ENCODE assay signal across 11 mouse cellular contexts in genomic region chr1:180334541-180334940, GRCm38 (mm10). TPM values are rescaled to one million over a fixed set of nuclear protein-coding genes. Genes with fewer than 3 reads are reported as not detected.
DNase-seq lines count a peak whose midpoint lies in the region; ATAC-seq and TF ChIP-seq lines count a peak whose summit lies in the region.
"Had no signal": no experiment of that assay in that cellular context is flagged by ENCODE, and none has a peak within 500 bp of the region (broad histone marks: within the 10 kb centered on the region; RNA-seq: fewer than 3 reads in every experiment).

No protein-coding gene starts in this region.

- no peak overlapping the region for H3K9ac ChIP-seq in heart, postnatal 0 days (replicated peaks; ENCODE audit: low read depth, low read length)
- no peak overlapping the region for H3K9ac ChIP-seq in midbrain, embryonic 13.5 days (replicated peaks)
- H3K9ac ChIP-seq in midbrain, embryonic 15.5 days = no peak overlapping the region
- H3K9ac ChIP-seq in intestine, postnatal 0 days (ENCODE audit: low read depth, low read length) = no peak overlapping the region
- no peak overlapping the region for H3K9ac ChIP-seq in stomach, embryonic 15.5 days
- no peak overlapping the region for H3K9ac ChIP-seq in forebrain, embryonic 14.5 days (ENCODE audit: low read length)

- H3K4me2 ChIP-seq in heart, postnatal 0 days (ENCODE audit: low read depth, low read length) = peak overlapping the region; percentile 89
- H3K4me2 ChIP-seq in midbrain, embryonic 13.5 days (replicated peaks) = peak overlapping the region; percentile 5; the same call in 1 of the 2 replicates
- no peak overlapping the region for H3K4me2 ChIP-seq in midbrain, embryonic 15.5 days
- peak overlapping the region; percentile 94 for H3K4me2 ChIP-seq in intestine, postnatal 0 days (replicated peaks; ENCODE audit: low read depth)
- peak overlapping the region; percentile 97 for H3K4me2 ChIP-seq in stomach, embryonic 15.5 days
- no peak overlapping the region for H3K4me2 ChIP-seq in forebrain, embryonic 14.5 days (ENCODE audit: low read length)
- H3K4me2 ChIP-seq: midbrain, embryonic 11.5 days had no signal

- H3K27me3 ChIP-seq in heart, postnatal 0 days (ENCODE audit: control insufficient read depth, insufficient read depth, low read length) = 0 out of 2 replicates have a peak, but pooled peaks cover 10% of the 10 kb centered on the region
- H3K27me3 ChIP-seq in midbrain, embryonic 13.5 days = peaks cover 31% of the 10 kb centered on the region
- peaks cover 14% of the 10 kb centered on the region for H3K27me3 ChIP-seq in midbrain, embryonic 15.5 days (replicated peaks)
- no peaks in the 10 kb centered on the region for H3K27me3 ChIP-seq in intestine, postnatal 0 days (replicated peaks; ENCODE audit: control insufficient read depth, insufficient read depth, low read length)
- no peaks in the 10 kb centered on the region for H3K27me3 ChIP-seq in stomach, embryonic 15.5 days (replicated peaks)
- H3K27me3 ChIP-seq in forebrain, embryonic 14.5 days (replicated peaks; ENCODE audit: control insufficient read depth, insufficient read depth, low read length) = peaks cover 9% of the 10 kb centered on the region

- H3K36me3 ChIP-seq in heart, postnatal 0 days (replicated peaks; ENCODE audit: control insufficient read depth, insufficient read depth, low read length) = peaks cover 33% of the 10 kb centered on the region
- no peaks in the 10 kb centered on the region for H3K36me3 ChIP-seq in midbrain, embryonic 13.5 days
- no peaks in the 10 kb centered on the region for H3K36me3 ChIP-seq in midbrain, embryonic 15.5 days (replicated peaks)
- H3K36me3 ChIP-seq in intestine, postnatal 0 days (ENCODE audit: control insufficient read depth, insufficient read depth) = 0 out of 2 replicates have a peak, but pooled peaks cover 14% of the 10 kb centered on the region
- H3K36me3 ChIP-seq in stomach, embryonic 15.5 days = 0 out of 2 replicates have a peak, but pooled peaks cover 2% of the 10 kb centered on the region
- no peaks in the 10 kb centered on the region for H3K36me3 ChIP-seq in forebrain, embryonic 14.5 days (ENCODE audit: control insufficient read depth, insufficient read depth, low read length)

- TF ChIP-seq CTCF in heart, postnatal 0 days (IDR thresholded peaks at IDR 0.05; ENCODE audit: low read depth) = no peak
- TF ChIP-seq CTCF in intestine, postnatal 0 days (IDR thresholded peaks at IDR 0.05; ENCODE audit: low read depth) = no peak

- H3K4me3 ChIP-seq in heart, postnatal 0 days (ENCODE audit: low read depth, low read length) = peak overlapping the region; percentile 74
- no peak overlapping the region for H3K4me3 ChIP-seq in midbrain, embryonic 13.5 days (replicated peaks)
- H3K4me3 ChIP-seq in midbrain, embryonic 15.5 days = no peak overlapping the region
- H3K4me3 ChIP-seq in intestine, postnatal 0 days (ENCODE audit: low read depth, low read length) = no peak overlapping the region
- no peak overlapping the region for H3K4me3 ChIP-seq in stomach, embryonic 15.5 days (replicated peaks)
- no peak overlapping the region for H3K4me3 ChIP-seq in forebrain, embryonic 14.5 days (ENCODE audit: low read depth, low read length)

- DNase-seq in heart, postnatal 0 days (ENCODE audit: low spot score) = no peak
- no peak for DNase-seq in heart, postnatal 14 days
- DNase-seq in forebrain, embryonic 14.5 days (ENCODE audit: low spot score) = no peak
- DNase-seq in yolk sac, embryonic 10.5 days (ENCODE audit: low spot score) = no peak
- DNase-seq: right cerebral cortex, postnatal 25 days; thymus, postnatal 25 days had no signal

- 59% methylated on average over 6 of the region's 6 CpGs for WGBS in heart, postnatal 0 days
- WGBS in midbrain, embryonic 13.5 days = 83% methylated on average over 6 of the region's 6 CpGs
- 86% methylated on average over 6 of the region's 6 CpGs for WGBS in midbrain, embryonic 15.5 days
- 81% methylated on average over 6 of the region's 6 CpGs for WGBS in intestine, postnatal 0 days
- WGBS in stomach, embryonic 15.5 days = 75% methylated on average over 6 of the region's 6 CpGs
- WGBS in forebrain, embryonic 14.5 days = 90% methylated on average over 6 of the region's 6 CpGs

- no peak for TF ChIP-seq EP300 in heart, postnatal 0 days (IDR thresholded peaks at IDR 0.05; ENCODE audit: low read depth)

- peaks cover 26% of the 10 kb centered on the region for H3K4me1 ChIP-seq in heart, postnatal 0 days (ENCODE audit: control insufficient read depth, insufficient read depth)
- peaks cover 37% of the 10 kb centered on the region for H3K4me1 ChIP-seq in midbrain, embryonic 13.5 days (replicated peaks)
- H3K4me1 ChIP-seq in midbrain, embryonic 15.5 days = peaks cover 38% of the 10 kb centered on the region
- peaks cover 8% of the 10 kb centered on the region for H3K4me1 ChIP-seq in intestine, postnatal 0 days (replicated peaks; ENCODE audit: control insufficient read depth, insufficient read depth, low read length)
- peaks cover 42% of the 10 kb centered on the region for H3K4me1 ChIP-seq in stomach, embryonic 15.5 days
- H3K4me1 ChIP-seq in forebrain, embryonic 14.5 days (ENCODE audit: control insufficient read depth, insufficient read depth, low read length) = peaks cover 6% of the 10 kb centered on the region

- no peaks in the 10 kb centered on the region for H3K9me3 ChIP-seq in heart, postnatal 0 days (replicated peaks; ENCODE audit: control insufficient read depth, low read length)
- H3K9me3 ChIP-seq in midbrain, embryonic 13.5 days = no peaks in the 10 kb centered on the region
- H3K9me3 ChIP-seq in midbrain, embryonic 15.5 days = no peaks in the 10 kb centered on the region
- H3K9me3 ChIP-seq in intestine, postnatal 0 days (ENCODE audit: control insufficient read depth) = no peaks in the 10 kb centered on the region
- H3K9me3 ChIP-seq in stomach, embryonic 15.5 days = no peaks in the 10 kb centered on the region
- H3K9me3 ChIP-seq in forebrain, embryonic 14.5 days (replicated peaks; ENCODE audit: control insufficient read depth, low read length) = no peaks in the 10 kb centered on the region

- intact Hi-C loops in heart, postnatal 14 days (cut with DNase I) = loop anchor here (5.0 kb wide), 2 partner anchors 33 to 88 kb away; no protein-coding TSS in a partner anchor

- H3K27ac ChIP-seq in heart, postnatal 0 days (ENCODE audit: low read depth) = no peak overlapping the region
- no peak overlapping the region for H3K27ac ChIP-seq in midbrain, embryonic 13.5 days
- H3K27ac ChIP-seq in midbrain, embryonic 15.5 days = no peak overlapping the region
- H3K27ac ChIP-seq in intestine, postnatal 0 days (ENCODE audit: low read depth, low read length) = no peak overlapping the region
- H3K27ac ChIP-seq in stomach, embryonic 15.5 days = no peak overlapping the region
- no peak overlapping the region for H3K27ac ChIP-seq in forebrain, embryonic 14.5 days (ENCODE audit: low read depth, low read length)

- ATAC-seq in heart, postnatal 0 days (ENCODE audit: insufficient read depth, low read depth) = no peak
- ATAC-seq in midbrain, embryonic 13.5 days = no peak
- ATAC-seq in midbrain, embryonic 15.5 days (replicated peaks) = no peak
- ATAC-seq in intestine, postnatal 0 days = no peak
- no peak for ATAC-seq in stomach, embryonic 15.5 days (ENCODE audit: insufficient read depth, low FRiP score, low read depth)
- no peak for ATAC-seq in forebrain, embryonic 14.5 days

RNA-seq across cellular contexts. Expression of gene Itpkb, which starts 4.3 kb away (rescaled TPM):
- 21.7 and 24.9 TPM in 2 replicates for total RNA-seq in heart, postnatal 0 days (2014; rRNA removed; ENCODE audit: low replicate concordance)
- polyA plus RNA-seq in heart, postnatal 0 days (2015; fragmentation: Nextera tagmentation; extraction: Ambion mirVana) = 5.1 and 5.4 TPM in 2 replicates
- total RNA-seq in heart, postnatal 14 days (2021) = 10 to 100 TPM; 76.8 to 79.6 TPM
- 2.2 and 2.5 TPM in 2 replicates for polyA plus RNA-seq in midbrain, embryonic 13.5 days (2015; fragmentation: Nextera tagmentation; extraction: Ambion mirVana)
- 2.5 and 3.0 TPM in 2 replicates for polyA plus RNA-seq in midbrain, embryonic 15.5 days (2015; fragmentation: Nextera tagmentation; extraction: Ambion mirVana)
- 2.3 and 3.4 TPM in 2 replicates for polyA plus RNA-seq in intestine, postnatal 0 days (2015; fragmentation: Nextera tagmentation; extraction: Ambion mirVana)
- polyA plus RNA-seq in stomach, embryonic 15.5 days (2015; fragmentation: Nextera tagmentation; extraction: Ambion mirVana) = 8.9 and 9.4 TPM in 2 replicates
- polyA plus RNA-seq in forebrain, embryonic 14.5 days (2014; fragmentation: Nextera tagmentation; extraction: Ambion mirVana) = 1.3 and 1.5 TPM in 2 replicates

Comparison
In these comparisons a context has a peak if more than half of its experiments do, and no peak if none do; other contexts are left out.
1. H3K4me2 ChIP-seq: peak in heart, postnatal 0 days (single experiment), midbrain, embryonic 13.5 days (single experiment), intestine, postnatal 0 days (single experiment) and stomach, embryonic 15.5 days (single experiment); none in midbrain, embryonic 15.5 days (single experiment) and forebrain, embryonic 14.5 days (single experiment).